Mouse (Mus musculus) erythroblast, embryonic 14.5 days (primary cell): Measurements from ENCODE around the gene Bpnt1.

Experiments
- GATA1 ChIP-seq: IDR thresholded peaks from 2 replicates; pipeline ENCODE4 v1.6.1; 2012; ENCODE audit warnings: low read length, inconsistent platforms, mixed read lengths
- TAL1 ChIP-seq: IDR thresholded peaks from 3 replicates; pipeline ENCODE4 v1.6.1; 2012; ENCODE audit warnings: low read length, inconsistent platforms, mixed read lengths

- TF ChIP-seq TAL1 (no peak), GATA1 (no peak)
Measured at GRCm38 (mm10) chr1:185350611-185351010, 18.7 kb downstream of the Bpnt1 start.
